Mouse (Mus musculus) regulatory T cell (primary cell): ENCODE data around the gene Mrpl12.

ENCODE experiments used
- in situ Hi-C: fragments of 300-600 bp; cut with MboI, MseI; formaldehyde crosslinking; loops from one replicate; pipeline ENCODE4 v1.15.1; 2025; ENCODE audit warnings: high pct_unique_total_duplicates

Mrpl12 gene

DNA sequence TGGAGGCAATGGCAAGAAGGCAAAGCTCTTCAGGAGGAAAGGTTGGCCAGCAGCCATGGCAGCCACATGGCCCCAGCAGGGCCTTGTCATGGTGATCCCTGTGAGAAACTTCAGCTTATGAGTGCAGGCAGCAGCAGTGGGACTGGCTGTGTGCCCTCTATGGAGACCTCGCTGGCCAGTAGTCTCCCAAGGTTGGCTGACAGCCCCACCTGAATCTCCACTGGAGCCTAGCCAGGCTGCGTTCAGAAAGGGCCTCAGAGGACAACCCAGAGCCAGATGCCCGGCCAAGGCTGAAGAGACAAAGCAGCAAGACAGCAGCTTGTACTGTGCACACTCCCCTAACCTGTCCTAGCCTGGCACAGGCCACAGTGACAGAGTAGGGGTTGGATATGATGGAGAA lies 54.1 kb downstream of the Mrpl12 start:
- in situ Hi-C loops = no loop called here
